Mouse (Mus musculus): ENCODE results near the gene Uqcrc2.

DNA sequence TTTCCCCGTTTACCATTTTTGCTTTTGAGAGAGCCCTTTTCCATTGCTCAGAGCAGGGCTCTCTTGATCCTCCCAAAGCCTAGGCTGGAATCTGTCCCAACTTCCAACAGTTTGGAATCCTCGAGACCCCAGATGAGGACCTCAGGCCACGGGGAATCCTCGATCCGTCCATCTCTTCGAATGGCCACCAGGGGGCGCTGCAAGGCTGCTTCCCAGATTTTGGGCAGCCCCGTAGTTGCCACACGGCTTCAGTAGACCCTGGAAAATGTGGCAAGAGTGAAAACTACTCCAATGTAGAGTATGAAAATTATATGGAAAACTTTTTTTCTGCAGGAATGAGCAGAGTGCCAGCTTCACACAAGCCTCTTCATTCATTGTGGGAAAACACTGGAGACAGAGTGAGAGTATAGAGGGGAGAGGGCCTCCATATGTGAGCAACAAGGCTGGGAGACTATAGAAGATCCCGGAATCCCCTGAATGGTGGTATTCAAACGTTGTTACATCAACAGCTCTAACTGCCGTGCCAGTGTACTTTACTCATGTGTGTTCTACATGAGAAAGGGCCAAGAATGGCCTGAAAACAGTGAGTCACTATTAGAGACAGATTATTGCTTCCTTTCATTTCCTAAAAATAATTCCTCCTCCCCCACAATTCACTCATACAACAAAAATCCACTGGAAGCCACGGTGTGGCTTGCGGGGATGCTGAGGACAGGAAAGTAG lies 35.3 kb downstream of the Uqcrc2 start, which contains the start of gene Pdzd9:
- TF ChIP-seq EP300 (IDR thresholded peaks at IDR 0.05; ENCODE audit: low read depth), result no peak
- TF ChIP-seq CTCF (IDR thresholded peaks at IDR 0.05; ENCODE audit: low read depth), result peak; percentile 89
